9 mouse cellular contexts compared by ENCODE assay signal in the genomic region with DNA sequence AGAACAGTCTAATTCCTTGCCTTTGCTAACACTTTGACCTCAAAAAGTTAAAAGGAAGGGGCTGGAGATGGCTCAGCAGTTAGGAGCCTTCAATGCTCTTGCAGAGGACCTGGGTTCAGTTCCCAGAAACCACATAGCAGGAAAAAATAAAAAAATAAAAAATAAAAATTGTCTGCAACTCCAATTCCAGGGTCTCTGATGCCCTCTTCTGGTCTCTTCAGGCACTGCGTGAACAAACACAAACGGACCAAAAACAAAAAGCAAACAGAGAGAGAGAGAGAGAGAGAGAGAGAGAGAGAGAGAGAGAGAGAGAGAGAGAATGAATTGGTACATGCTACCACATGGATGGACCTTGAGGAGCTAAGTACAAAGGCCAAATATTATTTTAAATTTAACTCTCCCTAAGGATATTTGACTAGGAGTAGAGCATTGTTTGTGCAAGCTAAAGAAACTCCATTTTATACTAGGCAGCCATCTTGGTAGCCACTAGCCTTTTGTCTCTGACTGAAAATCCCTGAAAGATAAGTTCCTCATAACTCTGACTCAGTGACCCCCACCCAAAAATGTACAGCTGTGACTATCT. TPM values are rescaled to one million over a fixed set of nuclear protein-coding genes. Genes with fewer than 3 reads are reported as not detected.
A peak's percentile ranks its signal among the peaks of the same experiment; 100 is the strongest.
DNase-seq lines count a peak whose midpoint lies in the region; ATAC-seq lines count a peak whose summit lies in the region.
"Had no signal": no experiment of that assay in that cellular context is flagged by ENCODE, and none has a peak within 500 bp of the region (broad histone marks: within the 10 kb centered on the region; RNA-seq: fewer than 3 reads in every experiment).

No protein-coding gene starts in this region.

- 5% methylated on average over 2 of the region's 2 CpGs for WGBS in kidney, embryonic 14.5 days

- no peak overlapping the region for H3K4me2 ChIP-seq in kidney, embryonic 14.5 days (replicated peaks; ENCODE audit: low read depth, low read length)
- H3K4me2 ChIP-seq: embryonic facial prominence, embryonic 13.5 days had no signal

- no peaks in the 10 kb centered on the region for H3K27me3 ChIP-seq in kidney, embryonic 14.5 days (ENCODE audit: control insufficient read depth, insufficient read depth, low read length)
- H3K27me3 ChIP-seq: embryonic facial prominence, embryonic 13.5 days had no signal

- H3K36me3 ChIP-seq in kidney, embryonic 14.5 days (ENCODE audit: control insufficient read depth, insufficient read depth, low read length), result no peaks in the 10 kb centered on the region
- H3K36me3 ChIP-seq: embryonic facial prominence, embryonic 13.5 days had no signal

- no peak overlapping the region for H3K4me3 ChIP-seq in kidney, embryonic 14.5 days (ENCODE audit: low read length)
- H3K4me3 ChIP-seq: embryonic facial prominence, embryonic 13.5 days had no signal

- no peaks in the 10 kb centered on the region for H3K4me1 ChIP-seq in kidney, embryonic 14.5 days (ENCODE audit: control insufficient read depth, insufficient read depth, low read length)
- H3K4me1 ChIP-seq: embryonic facial prominence, embryonic 13.5 days had no signal

- no peak for ATAC-seq in kidney, embryonic 14.5 days (ENCODE audit: low FRiP score, low TSS enrichment)
- ATAC-seq in megakaryocyte, adult 5-6 weeks (ENCODE audit: poor library complexity, severe bottlenecking), result peak; percentile 69

- H3K9ac ChIP-seq in kidney, embryonic 14.5 days (ENCODE audit: low read depth, low read length), result no peak overlapping the region
- H3K9ac ChIP-seq: embryonic facial prominence, embryonic 13.5 days had no signal

- peak; percentile 79 for DNase-seq in kidney, adult 18-20 months
- DNase-seq in Muller cell, postnatal 12 days (ENCODE audit: inconsistent ontology term), result peak; percentile 52
- DNase-seq in cerebellum, adult 9-10 months, result peak; percentile 70
- peak; percentile 11 for DNase-seq in gastrocnemius, postnatal 25 days
- peak; percentile 42 to 80 for DNase-seq in layer of hippocampus, postnatal 25 days (ENCODE audit: extremely low spot score in 1 of 2, low spot score in 1 of 2)
- DNase-seq in thymus, postnatal 0 days (ENCODE audit: low spot score), result peak; percentile 31

- H3K9me3 ChIP-seq in kidney, embryonic 14.5 days (ENCODE audit: control insufficient read depth, low read length), result no peaks in the 10 kb centered on the region
- H3K9me3 ChIP-seq: embryonic facial prominence, embryonic 13.5 days had no signal

- H3K27ac ChIP-seq in kidney, embryonic 14.5 days (ENCODE audit: low read depth, low read length), result no peak overlapping the region
- H3K27ac ChIP-seq: embryonic facial prominence, embryonic 13.5 days had no signal

RNA-seq across cellular contexts. Expression of a gene that starts 39.2 kb away (rescaled TPM):
- not detected in 2 replicates for polyA plus RNA-seq in kidney, embryonic 14.5 days (2014; fragmentation: Nextera tagmentation; extraction: Ambion mirVana)
- total RNA-seq in gastrocnemius, postnatal 25 days (2021), result not detected
- total RNA-seq in layer of hippocampus, postnatal 25 days (2021), result not detected
- not detected in 2 replicates for total RNA-seq in megakaryocyte, adult 5-6 weeks (2015)
- total RNA-seq in megakaryocyte, adult 5-6 weeks (2017), result not detected in 2 replicates
- 0.33 and 0.39 TPM in 2 replicates for polyA plus RNA-seq in thymus, postnatal 0 days (2015; fragmentation: Nextera tagmentation; extraction: Ambion mirVana)

RNA-seq across cellular contexts. Expression of a gene that starts 48.9 kb away (rescaled TPM):
- not detected in 2 replicates for polyA plus RNA-seq in kidney, embryonic 14.5 days (2014; fragmentation: Nextera tagmentation; extraction: Ambion mirVana)
- not detected for total RNA-seq in gastrocnemius, postnatal 25 days (2021)
- total RNA-seq in layer of hippocampus, postnatal 25 days (2021), result not detected
- not detected in 2 replicates for total RNA-seq in megakaryocyte, adult 5-6 weeks (2015)
- not detected in 2 replicates for total RNA-seq in megakaryocyte, adult 5-6 weeks (2017)
- not detected in 2 replicates for polyA plus RNA-seq in thymus, postnatal 0 days (2015; fragmentation: Nextera tagmentation; extraction: Ambion mirVana)
- polyA plus RNA-seq: embryonic facial prominence, embryonic 13.5 days had no signal

Comparison
In these comparisons a context has a peak if more than half of its experiments do, and no peak if none do; other contexts are left out.
1. DNase-seq: peak in every context shown above with its lines; median percentile 79 in kidney, adult 18-20 months; 70 in cerebellum, adult 9-10 months; 61 in layer of hippocampus, postnatal 25 days; 52 in Muller cell, postnatal 12 days; 31 in thymus, postnatal 0 days; 11 in gastrocnemius, postnatal 25 days.